Mouse (Mus musculus) retina, embryonic 14.5 days (tissue): ENCODE results near the gene Lrrn4.

Source experiments
- DNase-seq: peaks from one replicate; pipeline ENCODE4 v3.0.0-alpha.2; 2015; ENCODE audit warnings: low spot score

Gene Lrrn4

GRCm38 (mm10) chr2:132870286-132870685, 10.4 kb downstream of the Lrrn4 start:
- no peak for DNase-seq

GRCm38 (mm10) chr2:132869682-132870081, 11.0 kb downstream of the Lrrn4 start:
- no peak for DNase-seq

- no peak for DNase-seq
Observed at GRCm38 (mm10) chr2:132867521-132867920, 13.2 kb downstream of the Lrrn4 start.

DNA sequence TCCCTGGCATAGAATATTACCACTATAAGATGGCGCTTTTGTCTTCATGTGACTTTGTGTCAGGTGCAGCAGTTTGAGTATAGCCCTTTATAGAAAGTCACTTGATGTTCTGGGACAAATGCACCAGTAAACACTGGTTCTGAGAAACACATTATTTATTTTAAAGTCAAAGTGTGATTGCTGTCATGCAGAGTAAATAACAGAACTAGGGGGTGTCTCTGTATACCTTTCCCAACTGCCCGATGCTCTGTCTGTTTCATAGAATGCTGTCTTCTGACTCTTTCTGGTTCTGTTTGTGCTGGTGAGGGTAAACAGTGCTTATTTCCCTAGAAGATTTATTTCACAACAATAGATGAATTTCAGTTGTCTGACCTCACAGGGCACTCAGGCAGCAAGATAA, 17.4 kb downstream of the Lrrn4 start:
- DNase-seq: no peak

GRCm38 (mm10) chr2:132861456-132861855, 19.2 kb downstream of the Lrrn4 start:
- DNase-seq: no peak

- no peak for DNase-seq
Observed at GRCm38 (mm10) chr2:132860435-132860834, 20.3 kb downstream of the Lrrn4 start.

GRCm38 (mm10) chr2:132856333-132856732, 24.4 kb downstream of the Lrrn4 start:
- no peak for DNase-seq

- DNase-seq: no peak
Observed at GRCm38 (mm10) chr2:132853051-132853450, 27.6 kb downstream of the Lrrn4 start.

- no peak for DNase-seq
Observed at GRCm38 (mm10) chr2:132849141-132849540, 31.6 kb downstream of the Lrrn4 start.

GRCm38 (mm10) chr2:132848361-132848760, 32.3 kb downstream of the Lrrn4 start:
- no peak for DNase-seq

GRCm38 (mm10) chr2:132847581-132847980, 33.1 kb downstream of the Lrrn4 start:
- peak; percentile 13 for DNase-seq

DNA sequence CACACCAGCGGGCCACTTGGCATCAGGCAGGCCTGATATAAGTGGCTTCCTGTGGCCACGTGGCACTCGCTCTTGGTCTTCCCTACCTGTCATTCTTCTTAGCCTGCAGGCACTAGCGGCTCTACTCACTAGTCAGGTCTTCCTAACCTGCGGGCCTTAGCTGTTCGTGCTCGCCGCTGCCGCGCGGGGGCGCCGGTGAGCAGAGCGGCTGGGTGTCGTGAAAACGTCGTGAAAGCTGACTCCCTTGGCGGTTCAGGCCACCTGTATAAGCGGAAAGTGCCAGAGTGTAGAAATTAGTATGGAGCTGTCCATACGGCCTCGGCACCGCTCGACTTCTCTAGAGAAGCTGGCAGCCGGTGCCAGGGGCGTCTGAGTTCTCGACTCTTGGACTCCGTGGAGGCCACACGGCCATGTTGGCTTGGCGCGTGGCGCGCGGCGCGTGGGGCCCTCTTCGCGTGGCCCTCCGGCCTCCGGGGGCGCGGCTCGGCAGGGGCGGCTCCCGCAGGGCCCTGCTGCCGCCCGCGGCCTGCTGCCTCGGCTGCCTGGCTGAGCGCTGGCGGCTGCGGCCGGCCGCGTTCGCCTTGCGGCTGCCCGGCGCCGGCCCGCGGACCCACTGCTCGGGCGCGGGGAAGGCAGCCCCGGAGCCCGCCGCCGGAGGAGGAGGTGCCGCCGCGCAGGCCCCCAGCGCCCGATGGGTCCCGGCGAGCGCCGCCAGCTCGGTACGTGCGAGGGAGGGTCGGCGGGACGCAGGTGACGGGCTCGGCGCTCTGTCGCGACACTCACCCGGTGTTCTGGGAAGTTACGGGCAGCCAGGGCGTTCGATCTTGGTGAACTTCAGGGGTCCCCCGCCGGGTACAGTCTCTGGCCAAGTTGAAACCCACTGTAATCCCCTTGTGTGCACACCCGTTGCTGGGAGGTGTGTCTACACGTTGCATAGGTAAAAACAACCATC, 34.0 kb downstream of the Lrrn4 start, which contains the start of gene Crls1:
Gene Crls1 (plus strand): TSS at position 260 of the 952 bp plus-strand sequence.
- DNase-seq: peak; percentile 94

DNA sequence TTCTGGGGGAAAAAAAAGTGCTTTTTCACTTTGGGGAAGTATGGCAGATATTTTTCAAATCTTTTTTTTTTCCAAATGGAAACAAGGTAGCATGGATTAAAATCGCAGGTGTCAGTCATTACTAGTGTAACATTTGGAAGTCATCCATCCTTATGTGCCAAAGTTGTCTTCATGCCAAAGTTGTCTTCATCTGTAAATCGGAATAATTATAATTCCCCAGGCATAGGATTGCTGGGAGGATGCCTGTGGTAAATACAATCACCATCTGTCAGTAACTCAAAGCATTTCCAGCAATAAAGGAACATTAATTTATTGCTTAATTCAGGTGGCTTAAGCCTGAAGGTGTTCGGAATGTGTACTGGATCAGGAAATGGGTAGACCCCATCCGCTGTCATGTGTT, 39.6 kb downstream of the Lrrn4 start:
- no peak for DNase-seq
